Mouse (Mus musculus): ENCODE data around the gene Ager.

DNA sequence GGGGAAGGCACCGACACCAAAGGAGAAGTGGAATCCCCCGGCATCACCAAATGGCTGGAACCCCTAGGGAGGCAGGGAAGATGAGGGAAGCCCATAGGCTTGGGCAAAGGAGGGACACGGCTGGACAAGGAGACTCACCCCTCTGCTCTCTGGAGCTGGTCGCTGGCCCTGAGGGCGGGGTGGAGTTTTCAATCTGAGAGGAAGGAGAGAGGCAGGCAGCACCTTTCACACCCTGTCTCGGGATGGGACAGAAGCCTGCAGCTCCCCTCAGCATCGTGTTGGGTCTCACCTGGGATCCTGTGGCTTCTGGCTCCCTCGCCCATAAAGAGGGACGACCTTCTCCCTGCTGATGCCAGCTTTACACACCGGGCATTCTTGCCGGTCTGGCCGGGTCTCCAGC lies 4.1 kb downstream of the Ager start:
- TF ChIP-seq CTCF (IDR thresholded peaks at IDR 0.05; ENCODE audit: low read depth, low read length) (no peak), GATA2 (IDR thresholded peaks at IDR 0.05; ENCODE audit: borderline replicate concordance, low read depth, low read length) (no peak), GATA1 (IDR thresholded peaks at IDR 0.05; ENCODE audit: borderline replicate concordance, low read length) (no peak)
